Mouse (Mus musculus): ENCODE measurements around the gene Clec2g.

DNA sequence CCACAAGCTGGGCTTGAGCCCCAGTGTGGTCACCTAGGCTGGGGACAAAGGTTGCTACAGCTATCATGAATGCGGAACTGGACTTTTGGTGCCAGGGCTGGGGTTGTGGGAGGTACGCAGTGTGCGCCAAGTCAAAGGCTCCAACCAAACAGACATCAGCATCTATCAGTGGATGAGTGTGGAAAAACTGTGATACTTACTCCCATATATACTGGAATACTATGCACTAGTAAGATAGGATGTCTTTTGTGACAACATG lies 39.2 kb downstream of the Clec2g start:
- no peak for TF ChIP-seq CTCF (conservative IDR thresholded peaks at IDR 0.05; ENCODE audit: insufficient read depth, insufficient read length, low read depth, low read length)
- no peak for TF ChIP-seq POLR2A (IDR thresholded peaks at IDR 0.05; ENCODE audit: low read depth, low read length)
